Mouse (Mus musculus) liver, adult 2 months (tissue): ENCODE measurements around the gene Il27ra. TPM values are rescaled to one million over a fixed set of nuclear protein-coding genes. Genes with fewer than 3 reads are reported as not detected.

Experiments
- DNase-seq: peaks from one replicate; pipeline ENCODE4 v3.0.0-alpha.2; 2011; ENCODE audit warnings: low read depth, low spot score; ENCODE audit errors: extremely low read depth
- H3K27ac ChIP-seq: fragments of 200-500 bp; replicated peaks from 2 replicates; pipeline ENCODE4 v1.5.1; 2012; ENCODE audit warnings: low read depth, mild to moderate bottlenecking, control low read depth, inconsistent platforms, low read length; ENCODE audit not compliant: insufficient read depth
- H3K27me3 ChIP-seq: fragments of 200-500 bp; 2 replicates; pipeline ENCODE4 v1.6.1; 2012; ENCODE audit warnings: mild to moderate bottlenecking, moderate library complexity, low read length, inconsistent platforms; ENCODE audit not compliant: control insufficient read depth, insufficient read depth
- H3K36me3 ChIP-seq: fragments of 200-500 bp; 2 replicates; pipeline ENCODE4 v1.6.1; 2012; ENCODE audit warnings: low read length, inconsistent platforms; ENCODE audit not compliant: control insufficient read depth, insufficient read depth
- H3K4me1 ChIP-seq: fragments of 200-500 bp; 2 replicates; pipeline ENCODE4 v1.6.1; 2011; ENCODE audit warnings: low read length; ENCODE audit not compliant: control insufficient read depth, insufficient read depth
- H3K4me3 ChIP-seq: fragments of 200-500 bp; 2 replicates; pipeline ENCODE4 v1.5.1; 2011; ENCODE audit warnings: low read depth, mild to moderate bottlenecking, control low read depth, low read length, moderate library complexity; ENCODE audit not compliant: insufficient read depth
- H3K79me2 ChIP-seq: fragments of 200-500 bp; 2 replicates; pipeline ENCODE4 v1.6.1; 2012; ENCODE audit warnings: inconsistent platforms, mild to moderate bottlenecking, low read length, moderate library complexity; ENCODE audit not compliant: control insufficient read depth, insufficient read depth
- H3K9ac ChIP-seq: fragments of 200-500 bp; 2 replicates; pipeline ENCODE4 v1.6.1; 2012; ENCODE audit warnings: low read depth, mild to moderate bottlenecking, control low read depth, inconsistent platforms, low read length
- CTCF ChIP-seq: fragments of 200-500 bp; IDR thresholded peaks from 2 replicates; pipeline ENCODE4 v1.5.1; 2011; ENCODE audit warnings: low read depth, low read length, control low read depth
- POLR2A ChIP-seq: fragments of 200-500 bp; IDR thresholded peaks from 2 replicates; pipeline ENCODE4 v1.6.1; 2011; ENCODE audit warnings: low read length, control low read depth; ENCODE audit not compliant: insufficient read depth; ENCODE audit errors: extremely low read depth
- WGBS: fragments of 180-500 bp; shearing (Covaris S2); methylation state at CpG from one replicate; pipeline ENCODE4 v1.1.7; 2018; 5-methylcytosine and 5-hydroxymethylcytosine counted together
- polyA plus RNA-seq: library from polyadenylated mRNA; depleted of rRNA; stranded (reverse); fragments of >200 nt; gene quantifications from 2 replicates; pipeline ENCODE4 v1.2.3, GENCODE M21; 2012
- total RNA-seq: library from RNA; depleted of rRNA; stranded (reverse); fragments of >200 nt; gene quantifications from 2 replicates; pipeline ENCODE4 v1.2.3, GENCODE M21; 2014

Gene Il27ra
- total and polyA plus RNA-seq, 2 experiments, result 1.5 to 2.1 TPM

DNA sequence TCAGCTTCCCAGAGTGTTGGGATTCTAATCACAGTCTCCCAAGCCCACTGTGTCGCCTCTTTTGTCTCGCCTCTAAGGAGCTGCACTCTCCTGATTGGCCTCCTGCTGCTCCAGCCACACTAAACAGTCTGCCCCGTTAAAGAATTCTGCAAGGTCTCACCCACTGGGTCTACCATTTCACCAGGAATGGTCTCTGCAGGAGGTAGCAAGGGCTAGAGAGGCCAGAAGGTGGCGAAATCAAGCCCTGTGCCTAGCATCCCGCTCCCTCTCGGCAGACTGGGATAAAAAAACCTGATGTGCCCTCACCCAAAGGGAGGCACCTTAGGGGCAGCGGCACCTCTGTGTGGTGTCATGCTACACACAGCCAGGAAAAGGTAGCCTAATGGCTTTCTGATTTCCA, 1.7 kb upstream of the Il27ra start:
- Histone ChIP-seq H3K36me3 (no peaks in the 10 kb centered on the region), H3K79me2 (no peaks in the 10 kb centered on the region), H3K4me3 (no peak overlapping the region), H3K27ac (no peak overlapping the region), H3K4me1 (no peaks in the 10 kb centered on the region), H3K9ac (no peak overlapping the region), H3K27me3 (peaks cover 6% of the 10 kb centered on the region)
- TF ChIP-seq POLR2A, result no peak
- no peak for TF ChIP-seq CTCF
- DNase-seq, result no peak
- 32% methylated on average over 7 of the region's 7 CpGs for WGBS

DNA sequence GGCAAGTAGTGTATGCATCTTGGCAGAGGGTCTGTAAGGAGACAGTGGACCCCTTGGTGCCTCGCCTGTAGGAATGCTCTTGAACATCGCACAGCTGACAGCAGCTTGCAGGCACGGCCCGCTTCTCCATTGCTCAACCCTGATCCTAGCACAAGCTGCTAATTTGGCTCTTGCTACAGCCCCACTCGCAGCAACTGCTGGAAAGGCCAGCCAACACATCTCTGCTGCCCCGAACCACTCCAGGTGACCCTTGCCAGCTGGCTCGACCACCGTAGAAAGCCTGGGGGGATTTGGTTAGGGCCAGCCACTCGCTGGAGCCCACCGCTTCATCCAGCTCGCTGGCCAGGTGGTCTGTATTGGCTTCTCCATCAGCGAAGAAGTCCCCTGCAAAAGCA, 556 bp upstream of the Il27ra start:
- WGBS, result 50% methylated on average over 12 of the region's 12 CpGs
- Histone ChIP-seq H3K79me2 (no peaks in the 10 kb centered on the region), H3K4me3 (peak overlapping the region; percentile 1; the same call in 1 of the 2 replicates), H3K4me1 (no peaks in the 10 kb centered on the region), H3K36me3 (no peaks in the 10 kb centered on the region), H3K27me3 (peaks cover 6% of the 10 kb centered on the region), H3K9ac (0 out of 2 replicates have a peak overlapping the region, but pooled peaks have one; percentile 3), H3K27ac (no peak overlapping the region)
- no peak for DNase-seq
- TF ChIP-seq POLR2A (no peak), CTCF (no peak)

- Histone ChIP-seq H3K4me3 (no peak overlapping the region), H3K27ac (no peak overlapping the region), H3K36me3 (no peaks in the 10 kb centered on the region), H3K27me3 (peaks cover 4% of the 10 kb centered on the region), H3K9ac (no peak overlapping the region), H3K4me1 (no peaks in the 10 kb centered on the region), H3K79me2 (no peaks in the 10 kb centered on the region)
- DNase-seq, result peak; percentile 37
- no peak for TF ChIP-seq POLR2A
- peak; percentile 73 for TF ChIP-seq CTCF
- 8% methylated on average over 5 of the region's 5 CpGs for WGBS
These were observed 3.3 kb downstream of the Il27ra start for GRCm38 (mm10) chr8:84039050-84039449.

GRCm38 (mm10) chr8:84038015-84038414, 4.4 kb downstream of the Il27ra start:
- no peaks in the 10 kb centered on the region for H3K4me1 ChIP-seq
- TF ChIP-seq CTCF (no peak), POLR2A (no peak)
- H3K27me3 ChIP-seq, result peaks cover 4% of the 10 kb centered on the region
- H3K79me2 ChIP-seq, result no peaks in the 10 kb centered on the region
- peak; percentile 41 for DNase-seq
- H3K36me3 ChIP-seq, result no peaks in the 10 kb centered on the region
- H3K27ac ChIP-seq, result no peak overlapping the region
- no peak overlapping the region for H3K4me3 ChIP-seq
- H3K9ac ChIP-seq, result no peak overlapping the region
- 53% methylated on average over 5 of the region's 5 CpGs for WGBS

GRCm38 (mm10) chr8:84032777-84033176, 9.6 kb downstream of the Il27ra start:
- DNase-seq, result no peak
- TF ChIP-seq POLR2A, result no peak
- no peak for TF ChIP-seq CTCF
- Histone ChIP-seq H3K36me3 (no peaks in the 10 kb centered on the region), H3K4me1 (no peaks in the 10 kb centered on the region), H3K4me3 (no peak overlapping the region), H3K27ac (no peak overlapping the region), H3K79me2 (no peaks in the 10 kb centered on the region), H3K27me3 (peaks cover 3% of the 10 kb centered on the region; the same call in 1 of the 2 replicates), H3K9ac (no peak overlapping the region)
- WGBS, result 78% methylated on average over 4 of the region's 4 CpGs

DNA sequence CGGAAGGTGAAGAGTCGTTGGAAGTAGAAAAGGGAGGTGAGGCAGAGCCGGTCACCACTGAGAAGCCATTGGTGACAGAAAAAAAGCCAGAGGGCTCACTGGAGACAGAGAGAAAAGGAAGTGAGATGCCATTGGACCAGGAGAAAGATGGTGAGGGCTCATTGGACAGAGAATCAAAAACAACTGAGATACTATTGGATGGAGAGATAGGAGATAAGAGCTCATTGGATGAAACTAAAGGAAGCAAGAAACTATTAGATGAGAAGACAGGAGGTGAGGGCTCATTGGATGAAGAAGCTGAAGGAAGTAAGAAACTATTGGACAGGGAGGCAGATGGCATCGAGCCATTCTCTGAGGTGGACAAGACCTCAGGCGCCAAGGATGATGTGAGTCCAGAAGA, 13.1 kb downstream of the Il27ra start:
- Histone ChIP-seq H3K36me3 (no peaks in the 10 kb centered on the region), H3K9ac (no peak overlapping the region), H3K27ac (no peak overlapping the region), H3K4me3 (no peak overlapping the region), H3K4me1 (no peaks in the 10 kb centered on the region), H3K79me2 (no peaks in the 10 kb centered on the region), H3K27me3 (peaks cover 7% of the 10 kb centered on the region)
- no peak for DNase-seq
- 86% methylated on average over 5 of the region's 5 CpGs for WGBS
- TF ChIP-seq CTCF (no peak), POLR2A (no peak)
